Mouse (Mus musculus) forebrain, embryonic 15.5 days (tissue): ENCODE measurements around the gene Cep72. TPM values are rescaled to one million over a fixed set of nuclear protein-coding genes. Genes with fewer than 3 reads are reported as not detected.

ENCODE experiments used
- ATAC-seq: fragments of 200-750 bp; cut with Nextera tagmentation; replicated peaks from 2 replicates; pipeline ENCODE4 v1.8.0; 2017; ENCODE audit warnings: mild to moderate bottlenecking, moderate TSS enrichment, moderate library complexity
- H3K27ac ChIP-seq: fragments of 300-500 bp; sonication (generic); replicated peaks from 2 replicates; pipeline ENCODE4 v1.5.1; 2015; ENCODE audit warnings: mild to moderate bottlenecking, inconsistent platforms
- H3K27me3 ChIP-seq: fragments of 300-500 bp; sonication (generic); 2 replicates; pipeline ENCODE4 v1.6.1; 2015; ENCODE audit warnings: inconsistent platforms
- H3K36me3 ChIP-seq: fragments of 300-500 bp; sonication (generic); 2 replicates; pipeline ENCODE4 v1.6.1; 2015; ENCODE audit warnings: mild to moderate bottlenecking, inconsistent platforms
- H3K4me1 ChIP-seq: fragments of 300-500 bp; sonication (generic); 2 replicates; pipeline ENCODE4 v1.6.1; 2015; ENCODE audit warnings: inconsistent platforms
- H3K4me2 ChIP-seq: fragments of 300-500 bp; sonication (generic); replicated peaks from 2 replicates; pipeline ENCODE4 v1.6.1; 2015; ENCODE audit warnings: mild to moderate bottlenecking, inconsistent platforms
- H3K4me3 ChIP-seq: fragments of 300-500 bp; sonication (generic); 2 replicates; pipeline ENCODE4 v1.5.1; 2015; ENCODE audit warnings: mild to moderate bottlenecking, inconsistent platforms
- H3K9ac ChIP-seq: fragments of 300-500 bp; sonication (generic); replicated peaks from 2 replicates; pipeline ENCODE4 v1.6.1; 2015; ENCODE audit warnings: mild to moderate bottlenecking, inconsistent platforms
- H3K9me3 ChIP-seq: fragments of 300-500 bp; sonication (generic); 2 replicates; pipeline ENCODE4 v1.6.1; 2016; ENCODE audit warnings: inconsistent platforms
- WGBS: fragments of 180-500 bp; shearing (Covaris S2); methylation state at CpG from one replicate; pipeline ENCODE4 v1.1.7; 2015; ENCODE audit warnings: mixed read lengths; 5-methylcytosine and 5-hydroxymethylcytosine counted together
- polyA plus RNA-seq: library from polyadenylated mRNA; unstranded; fragments of >200 nt; fragmentation: Nextera tagmentation; extraction: Ambion mirVana; gene quantifications from 2 replicates; pipeline ENCODE4 v1.2.1, GENCODE M21; 2015

Gene Cep72
- polyA plus RNA-seq, 1 experiment from 2014 or later: 13.1 TPM

DNA sequence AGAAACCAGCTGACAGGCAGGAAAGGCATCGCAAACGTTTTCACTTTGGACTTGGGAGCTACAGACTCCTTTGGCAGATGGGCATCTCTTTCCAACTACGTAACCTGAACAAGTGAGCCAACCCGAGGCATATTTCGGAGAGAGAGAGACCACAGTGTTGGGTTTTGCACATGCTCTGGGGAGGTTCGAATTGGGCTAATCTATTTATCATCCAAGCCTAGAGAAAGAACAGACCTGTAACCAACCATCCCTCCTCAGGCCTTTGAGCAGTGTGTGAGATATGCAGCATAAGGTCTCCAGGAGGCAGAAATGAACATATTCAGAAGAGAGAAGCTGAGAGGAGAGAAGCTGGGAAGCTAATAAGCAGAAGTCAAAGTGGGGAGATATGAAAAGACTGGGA lies 61.1 kb downstream of the Cep72 start:
- H3K4me1 ChIP-seq: no peaks in the 10 kb centered on the region
- H3K36me3 ChIP-seq: no peaks in the 10 kb centered on the region
- no peaks in the 10 kb centered on the region for H3K27me3 ChIP-seq
- H3K27ac ChIP-seq: no peak overlapping the region
- H3K9ac ChIP-seq: no peak overlapping the region
- ATAC-seq: no peak
- no peak overlapping the region for H3K4me2 ChIP-seq
- no peaks in the 10 kb centered on the region for H3K9me3 ChIP-seq
- 79% methylated on average over 6 of the region's 6 CpGs for WGBS
- H3K4me3 ChIP-seq: no peak overlapping the region

DNA sequence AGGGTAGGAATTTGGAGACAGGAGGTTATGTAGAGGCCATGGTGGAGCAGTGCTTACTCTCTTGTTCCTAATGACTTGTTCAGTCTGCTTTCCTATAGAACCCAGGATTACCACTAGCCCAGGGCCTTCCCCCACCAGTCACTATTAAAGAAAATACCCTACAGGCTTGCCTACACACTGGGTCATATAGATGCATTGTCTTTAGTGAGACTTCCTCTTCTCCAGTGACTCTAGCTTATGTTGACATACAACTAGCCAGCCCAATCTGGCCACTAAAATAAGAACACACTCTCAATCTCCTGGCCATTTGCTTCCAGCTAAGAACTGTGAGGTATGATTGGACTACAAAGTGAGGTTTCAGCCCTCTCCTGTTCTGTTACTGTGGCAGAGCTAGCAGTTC lies 61.6 kb downstream of the Cep72 start:
- Histone ChIP-seq H3K27me3 (no peaks in the 10 kb centered on the region), H3K27ac (no peak overlapping the region), H3K4me1 (no peaks in the 10 kb centered on the region), H3K4me2 (no peak overlapping the region), H3K9ac (no peak overlapping the region), H3K4me3 (no peak overlapping the region), H3K36me3 (no peaks in the 10 kb centered on the region), H3K9me3 (no peaks in the 10 kb centered on the region)
- ATAC-seq: no peak

GRCm38 (mm10) chr13:73996456-73996855 lies 65.6 kb downstream of the Cep72 start:
- Histone ChIP-seq H3K36me3 (no peaks in the 10 kb centered on the region), H3K4me3 (no peak overlapping the region), H3K27me3 (no peaks in the 10 kb centered on the region), H3K9ac (no peak overlapping the region), H3K4me2 (no peak overlapping the region), H3K4me1 (no peaks in the 10 kb centered on the region), H3K27ac (no peak overlapping the region), H3K9me3 (no peaks in the 10 kb centered on the region)
- WGBS: 88% methylated on average over 4 of the region's 4 CpGs
- no peak for ATAC-seq

- H3K27ac ChIP-seq: no peak overlapping the region
- no peak overlapping the region for H3K4me2 ChIP-seq
- no peak overlapping the region for H3K9ac ChIP-seq
- WGBS: 85% methylated on average over 5 of the region's 5 CpGs
- H3K9me3 ChIP-seq: no peaks in the 10 kb centered on the region
- no peaks in the 10 kb centered on the region for H3K27me3 ChIP-seq
- no peak for ATAC-seq
- H3K36me3 ChIP-seq: no peaks in the 10 kb centered on the region
- no peak overlapping the region for H3K4me3 ChIP-seq
- H3K4me1 ChIP-seq: no peaks in the 10 kb centered on the region
Measured at GRCm38 (mm10) chr13:73991267-73991666, 70.8 kb downstream of the Cep72 start.

GRCm38 (mm10) chr13:73990761-73991160 lies 71.3 kb downstream of the Cep72 start:
- Histone ChIP-seq H3K4me1 (no peaks in the 10 kb centered on the region), H3K27ac (no peak overlapping the region), H3K4me2 (no peak overlapping the region), H3K4me3 (no peak overlapping the region), H3K36me3 (no peaks in the 10 kb centered on the region), H3K27me3 (no peaks in the 10 kb centered on the region), H3K9ac (no peak overlapping the region), H3K9me3 (no peaks in the 10 kb centered on the region)
- ATAC-seq: no peak
- 77% methylated on average over 2 of the region's 2 CpGs for WGBS

DNA sequence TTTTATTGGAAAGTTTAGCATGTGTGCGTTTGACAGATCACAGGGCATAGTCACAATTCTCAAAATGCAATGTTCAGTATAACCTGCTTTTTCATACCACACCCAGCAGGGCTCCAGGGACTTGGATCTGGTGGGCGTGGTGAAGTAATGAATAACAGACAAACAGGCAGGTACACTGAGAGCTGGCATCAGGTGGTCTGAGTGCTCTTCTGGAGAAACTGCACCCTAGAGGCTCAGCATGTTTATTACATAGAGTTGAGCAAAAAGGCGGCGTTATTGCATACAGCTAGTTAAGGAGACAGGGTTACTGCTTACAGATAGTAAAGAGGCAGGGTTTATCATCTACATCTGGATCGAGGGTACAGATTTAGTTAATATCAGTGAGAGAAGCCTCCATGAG lies 71.8 kb downstream of the Cep72 start:
- Histone ChIP-seq H3K9ac (no peak overlapping the region), H3K27ac (no peak overlapping the region), H3K27me3 (no peaks in the 10 kb centered on the region), H3K4me1 (no peaks in the 10 kb centered on the region), H3K4me2 (no peak overlapping the region), H3K4me3 (no peak overlapping the region), H3K9me3 (no peaks in the 10 kb centered on the region), H3K36me3 (no peaks in the 10 kb centered on the region)
- WGBS: 85% methylated on average over 5 of the region's 5 CpGs
- ATAC-seq: no peak

Other genes starting within 250 kb of the Cep72 start
- 7.4 and 8.1 TPM in 2 replicates for gene Nkd2, start 214.7 kb downstream of the Cep72 start, polyA plus RNA-seq
- gene Trip13, start 124.5 kb downstream of the Cep72 start, polyA plus RNA-seq: 20.6 and 21.0 TPM in 2 replicates
- gene Brd9, start 124.5 kb downstream of the Cep72 start, polyA plus RNA-seq: 96.6 and 98.0 TPM in 2 replicates
- not detected in 2 replicates for gene Zdhhc11, start 98.4 kb downstream of the Cep72 start, polyA plus RNA-seq
- gene Tppp, start 52.9 kb downstream of the Cep72 start, polyA plus RNA-seq: 7.1 and 7.5 TPM in 2 replicates
- gene Slc9a3, start 59.2 kb upstream of the Cep72 start, polyA plus RNA-seq: not detected in 2 replicates
- gene Exoc3, start 146.4 kb upstream of the Cep72 start, polyA plus RNA-seq: 110 and 123 TPM in 2 replicates
- gene Ahrr, start 230.0 kb upstream of the Cep72 start, polyA plus RNA-seq: 0.87 and 1.3 TPM in 2 replicates